Mouse (Mus musculus): ENCODE data around the gene Gtpbp3. TPM values are rescaled to one million over a fixed set of nuclear protein-coding genes. Genes with fewer than 3 reads are reported as not detected.

Gene Gtpbp3
- polyA plus RNA-seq, 1 experiment from 2014 or later: 5.9 TPM

Other genes with a start within 250 kb of the Gtpbp3 start
- gene Myo9b, start 215.4 kb upstream of the Gtpbp3 start, polyA plus RNA-seq (2014; fragmentation: Nextera tagmentation; extraction: Ambion mirVana): 16.0 and 16.4 TPM in 2 replicates
- gene Haus8, start 215.2 kb upstream of the Gtpbp3 start, polyA plus RNA-seq (2014; fragmentation: Nextera tagmentation; extraction: Ambion mirVana): 55.8 and 59.3 TPM in 2 replicates
- gene Use1, start 121.3 kb upstream of the Gtpbp3 start, polyA plus RNA-seq (2014; fragmentation: Nextera tagmentation; extraction: Ambion mirVana): 115 and 130 TPM in 2 replicates
- gene Ocel1, start 116.8 kb upstream of the Gtpbp3 start, polyA plus RNA-seq (2014; fragmentation: Nextera tagmentation; extraction: Ambion mirVana): 4.8 and 4.9 TPM in 2 replicates
- 22.3 and 32.8 TPM in 2 replicates for gene Nr2f6, start 106.1 kb upstream of the Gtpbp3 start, polyA plus RNA-seq (2014; fragmentation: Nextera tagmentation; extraction: Ambion mirVana)
- 3.2 and 5.0 TPM in 2 replicates for gene Ushbp1, start 92.3 kb upstream of the Gtpbp3 start, polyA plus RNA-seq (2014; fragmentation: Nextera tagmentation; extraction: Ambion mirVana)
- gene Babam1, start 91.2 kb upstream of the Gtpbp3 start, polyA plus RNA-seq (2014; fragmentation: Nextera tagmentation; extraction: Ambion mirVana): 90.9 and 96.5 TPM in 2 replicates
- 1.9 and 2.7 TPM in 2 replicates for gene Ankle1, start 82.1 kb upstream of the Gtpbp3 start, polyA plus RNA-seq (2014; fragmentation: Nextera tagmentation; extraction: Ambion mirVana)
- gene Abhd8, start 24.4 kb upstream of the Gtpbp3 start, polyA plus RNA-seq (2014; fragmentation: Nextera tagmentation; extraction: Ambion mirVana): 101 and 104 TPM in 2 replicates
- gene Mrpl34, start 23.1 kb upstream of the Gtpbp3 start, polyA plus RNA-seq (2014; fragmentation: Nextera tagmentation; extraction: Ambion mirVana): 186 and 189 TPM in 2 replicates
- 236 and 251 TPM in 2 replicates for gene Dda1, start 18.9 kb upstream of the Gtpbp3 start, polyA plus RNA-seq (2014; fragmentation: Nextera tagmentation; extraction: Ambion mirVana)
- 6.9 and 8.4 TPM in 2 replicates for gene Ano8, start 2.1 kb upstream of the Gtpbp3 start, polyA plus RNA-seq (2014; fragmentation: Nextera tagmentation; extraction: Ambion mirVana)
- gene Plvap, start 23.6 kb downstream of the Gtpbp3 start, polyA plus RNA-seq (2014; fragmentation: Nextera tagmentation; extraction: Ambion mirVana): 5.4 and 9.8 TPM in 2 replicates
- 0.14 TPM in 1 of 2 replicates, not detected in the other for gene Ccdc194, start 37.6 kb downstream of the Gtpbp3 start, polyA plus RNA-seq (2014; fragmentation: Nextera tagmentation; extraction: Ambion mirVana)
- gene Bst2, start 49.4 kb downstream of the Gtpbp3 start, polyA plus RNA-seq (2014; fragmentation: Nextera tagmentation; extraction: Ambion mirVana): 0.27 and 6.0 TPM in 2 replicates
- 69.0 and 70.6 TPM in 2 replicates for gene Mvb12a, start 54.8 kb downstream of the Gtpbp3 start, polyA plus RNA-seq (2014; fragmentation: Nextera tagmentation; extraction: Ambion mirVana)
- gene Tmem221, start 70.8 kb downstream of the Gtpbp3 start, polyA plus RNA-seq (2014; fragmentation: Nextera tagmentation; extraction: Ambion mirVana): not detected in 2 replicates
- not detected in 2 replicates for gene Nxnl1, start 78.5 kb downstream of the Gtpbp3 start, polyA plus RNA-seq (2014; fragmentation: Nextera tagmentation; extraction: Ambion mirVana)
- gene Slc27a1, start 80.8 kb downstream of the Gtpbp3 start, polyA plus RNA-seq (2014; fragmentation: Nextera tagmentation; extraction: Ambion mirVana): 61.0 and 70.0 TPM in 2 replicates
- gene Pgls, start 104.1 kb downstream of the Gtpbp3 start, polyA plus RNA-seq (2014; fragmentation: Nextera tagmentation; extraction: Ambion mirVana): 239 and 259 TPM in 2 replicates
- gene Fam129c, start 109.5 kb downstream of the Gtpbp3 start, polyA plus RNA-seq (2014; fragmentation: Nextera tagmentation; extraction: Ambion mirVana): 7.5 and 9.3 TPM in 2 replicates
- 71.9 and 78.5 TPM in 2 replicates for gene Colgalt1, start 122.9 kb downstream of the Gtpbp3 start, polyA plus RNA-seq (2014; fragmentation: Nextera tagmentation; extraction: Ambion mirVana)
- 17.8 and 20.6 TPM in 2 replicates for gene Unc13a, start 183.7 kb downstream of the Gtpbp3 start, polyA plus RNA-seq (2014; fragmentation: Nextera tagmentation; extraction: Ambion mirVana)
- 2.8 and 4.1 TPM in 2 replicates for gene Jak3, start 188.2 kb downstream of the Gtpbp3 start, polyA plus RNA-seq (2014; fragmentation: Nextera tagmentation; extraction: Ambion mirVana)
- gene Insl3, start 201.1 kb downstream of the Gtpbp3 start, polyA plus RNA-seq (2014; fragmentation: Nextera tagmentation; extraction: Ambion mirVana): 0.55 and 1.0 TPM in 2 replicates
- gene B3gnt3, start 213.7 kb downstream of the Gtpbp3 start, polyA plus RNA-seq (2014; fragmentation: Nextera tagmentation; extraction: Ambion mirVana): 0.11 and 0.53 TPM in 2 replicates
- gene Fcho1, start 237.6 kb downstream of the Gtpbp3 start, polyA plus RNA-seq (2014; fragmentation: Nextera tagmentation; extraction: Ambion mirVana): 49.1 and 62.7 TPM in 2 replicates

All from neural tube, embryonic 14.5 days (tissue).